Mouse (Mus musculus): ENCODE results near the gene Fbxo27.
A peak's percentile ranks its signal among the peaks of the same experiment; 100 is the strongest.

DNA sequence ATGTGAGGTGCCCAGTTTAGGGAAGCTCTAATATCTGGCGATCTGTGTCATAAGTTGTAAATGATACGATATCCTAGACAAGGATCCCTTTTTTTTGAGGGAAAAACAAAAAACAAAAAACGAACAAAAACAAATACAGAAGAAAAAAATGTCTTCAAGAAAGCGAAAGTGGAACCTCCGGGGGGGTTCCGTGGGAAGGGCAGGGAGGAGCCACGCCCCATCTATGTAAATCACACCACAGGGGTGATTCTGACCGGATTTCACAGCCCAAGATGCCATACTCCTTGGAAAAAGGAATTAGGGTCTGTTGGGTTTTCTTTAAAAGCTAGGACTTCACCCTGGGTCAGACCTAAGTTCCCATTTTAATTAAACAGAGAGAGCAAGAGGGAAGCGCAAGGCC is 17.7 kb upstream of the Fbxo27 start:
- TF ChIP-seq TCF12 (IDR thresholded peaks at IDR 0.05; ENCODE audit: low read depth, low read length): peak; percentile 17; the same call in 1 of the 2 replicates
- no peak for TF ChIP-seq MYC (IDR thresholded peaks at IDR 0.05; ENCODE audit: low read depth, low read length)
